Mouse (Mus musculus) small intestine, adult 2 months (tissue): ENCODE data around the gene Cpa4. TPM values are rescaled to one million over a fixed set of nuclear protein-coding genes. Genes with fewer than 3 reads are reported as not detected.

Source experiments
- H3K27ac ChIP-seq: fragments of 200-500 bp; 2 replicates; pipeline ENCODE4 v1.5.1; 2012; ENCODE audit warnings: low read depth, low read length, control low read depth, inconsistent platforms; ENCODE audit not compliant: insufficient read depth
- H3K27me3 ChIP-seq: fragments of 200-500 bp; 2 replicates; pipeline ENCODE4 v1.6.1; 2012; ENCODE audit warnings: mild to moderate bottlenecking, moderate library complexity, low read length, inconsistent platforms; ENCODE audit not compliant: control insufficient read depth, insufficient read depth
- H3K36me3 ChIP-seq: fragments of 200-500 bp; 2 replicates; pipeline ENCODE4 v1.6.1; 2012; ENCODE audit warnings: mild to moderate bottlenecking, low read length, control low read depth, inconsistent platforms; ENCODE audit not compliant: control insufficient read depth, insufficient read depth
- H3K4me1 ChIP-seq: fragments of 200-500 bp; 2 replicates; pipeline ENCODE4 v1.6.1; 2012; ENCODE audit warnings: low read length, inconsistent platforms, mixed read lengths; ENCODE audit not compliant: control insufficient read depth, insufficient read depth, insufficient read length
- H3K4me3 ChIP-seq: fragments of 200-500 bp; 2 replicates; pipeline ENCODE4 v1.5.1; 2012; ENCODE audit warnings: low read depth, mild to moderate bottlenecking, control low read depth, inconsistent platforms, low read length, moderate library complexity
- CTCF ChIP-seq: fragments of 200-500 bp; IDR thresholded peaks from 2 replicates; pipeline ENCODE4 v1.5.1; 2012; ENCODE audit warnings: low read depth, mild to moderate bottlenecking, control low read depth, inconsistent platforms, low read length, moderate library complexity, mixed read lengths; ENCODE audit not compliant: insufficient replicate concordance, insufficient read length; ENCODE audit errors: extremely low read depth
- POLR2A ChIP-seq: fragments of 200-500 bp; IDR thresholded peaks from 2 replicates; pipeline ENCODE4 v1.6.1; 2012; ENCODE audit warnings: low read depth, mild to moderate bottlenecking, control low read depth, inconsistent platforms, low read length, moderate library complexity
- WGBS: fragments of 180-500 bp; shearing (Covaris S2); methylation state at CpG from one replicate; pipeline ENCODE4 v1.1.7; 2018; 5-methylcytosine and 5-hydroxymethylcytosine counted together
- polyA plus RNA-seq: library from polyadenylated mRNA; depleted of rRNA; stranded (reverse); fragments of >200 nt; gene quantifications from 2 replicates; pipeline ENCODE4 v1.2.3, GENCODE M21; 2012

The Cpa4 gene
- polyA plus RNA-seq, 1 experiment, result not detected

DNA sequence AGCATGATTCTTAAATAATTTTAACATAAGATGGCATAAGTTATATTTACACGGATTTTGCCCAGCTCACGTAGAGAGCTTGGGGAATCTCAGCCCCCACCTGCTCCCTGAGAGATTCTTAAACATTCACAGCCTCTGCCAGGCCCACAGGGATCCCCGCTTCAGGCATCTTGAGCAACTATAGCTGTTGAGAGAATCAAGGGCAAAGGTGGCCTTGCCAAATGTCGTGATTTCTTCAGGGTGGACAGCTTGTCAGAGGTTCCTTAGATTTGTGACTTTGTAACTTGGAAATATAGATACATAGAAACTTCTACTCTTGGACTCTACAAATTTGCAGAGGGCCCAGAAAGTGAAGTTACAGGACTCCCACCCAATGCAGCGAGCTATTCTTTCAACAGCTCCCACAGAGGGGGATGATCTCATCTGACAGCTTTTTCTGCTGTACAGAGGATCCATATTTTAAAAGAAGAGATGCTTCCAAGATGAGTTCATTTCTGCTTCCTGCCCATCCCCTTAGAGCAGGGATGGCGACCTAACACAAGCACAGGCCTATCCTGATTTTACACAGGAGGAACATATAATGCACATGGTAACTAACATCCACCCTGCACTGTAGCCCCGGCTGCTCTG lies 14.7 kb upstream of the Cpa4 start:
- no peak overlapping the region for H3K27ac ChIP-seq
- WGBS, result 84% methylated on average over 7 of the region's 7 CpGs

GRCm38 (mm10) chr6:30554092-30554491 lies 14.1 kb upstream of the Cpa4 start:
- TF ChIP-seq CTCF (no peak), POLR2A (no peak)
- no peaks in the 10 kb centered on the region for H3K27me3 ChIP-seq
- 83% methylated on average over 5 of the region's 5 CpGs for WGBS
- no peak overlapping the region for H3K4me3 ChIP-seq
- H3K4me1 ChIP-seq, result no peaks in the 10 kb centered on the region
- H3K27ac ChIP-seq, result no peak overlapping the region
- H3K36me3 ChIP-seq, result no peaks in the 10 kb centered on the region

More for the DNA sequence above, 14.7 kb upstream of the Cpa4 start:
- Histone ChIP-seq H3K4me3 (no peak overlapping the region), H3K36me3 (no peaks in the 10 kb centered on the region), H3K27me3 (no peaks in the 10 kb centered on the region), H3K4me1 (no peaks in the 10 kb centered on the region)
- TF ChIP-seq CTCF, result no peak
- TF ChIP-seq POLR2A, result no peak

DNA sequence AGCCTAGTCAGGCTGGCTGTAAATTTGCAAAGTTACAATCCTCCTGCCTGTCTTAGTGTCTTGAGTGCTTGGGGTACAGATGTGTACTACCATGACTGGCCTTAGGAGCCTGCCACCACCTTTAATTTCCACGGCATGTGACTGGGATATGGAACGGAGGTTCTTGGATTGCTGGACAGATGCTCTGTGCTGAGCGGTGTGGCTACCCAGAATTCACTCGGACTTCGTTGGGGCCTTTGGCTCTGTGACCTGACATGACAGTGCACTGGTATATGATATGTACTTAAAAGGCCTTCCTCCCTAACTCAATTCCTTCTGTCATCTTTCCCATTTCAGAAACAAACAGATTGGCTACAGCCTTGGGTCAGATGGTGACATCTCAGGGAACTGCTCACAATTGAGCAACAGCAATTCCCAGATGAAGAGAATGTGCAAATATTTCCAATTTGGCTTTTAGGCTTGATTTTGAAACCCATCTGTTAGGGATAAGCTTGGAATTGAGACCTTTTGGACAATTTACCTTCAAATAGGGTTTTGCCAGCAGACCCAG lies 13.5 kb upstream of the Cpa4 start:
- H3K4me1 ChIP-seq, result no peaks in the 10 kb centered on the region
- no peak overlapping the region for H3K4me3 ChIP-seq
- no peaks in the 10 kb centered on the region for H3K27me3 ChIP-seq
- no peak overlapping the region for H3K27ac ChIP-seq
- H3K36me3 ChIP-seq, result no peaks in the 10 kb centered on the region
- TF ChIP-seq CTCF (no peak), POLR2A (no peak)
- 96% methylated on average over 5 of the region's 5 CpGs for WGBS

DNA sequence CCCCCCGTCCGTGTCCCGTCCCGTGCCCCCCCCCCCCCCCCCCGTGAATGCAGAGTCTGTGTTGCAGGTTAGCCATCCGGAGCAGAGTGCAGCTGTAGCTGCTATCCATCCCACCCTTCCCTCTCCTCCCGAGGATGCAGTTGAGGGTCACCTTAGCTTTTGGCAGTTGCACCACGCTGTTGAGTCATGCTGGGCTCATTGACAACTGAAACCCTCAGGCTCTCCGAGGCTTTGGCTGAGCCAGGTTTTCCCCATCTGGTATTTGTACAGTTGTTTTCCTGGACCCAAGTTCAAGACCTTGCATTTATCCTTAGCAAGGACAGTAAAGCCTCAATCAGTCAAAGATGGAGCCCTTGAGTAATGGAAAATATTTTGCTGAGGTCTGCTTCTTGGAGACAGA lies 12.1 kb upstream of the Cpa4 start:
- H3K4me1 ChIP-seq, result no peaks in the 10 kb centered on the region
- H3K36me3 ChIP-seq, result no peaks in the 10 kb centered on the region
- 61% methylated on average over 5 of the region's 9 CpGs for WGBS
- no peak overlapping the region for H3K4me3 ChIP-seq
- H3K27ac ChIP-seq, result no peak overlapping the region
- TF ChIP-seq POLR2A, result no peak
- TF ChIP-seq CTCF, result no peak
- no peaks in the 10 kb centered on the region for H3K27me3 ChIP-seq

GRCm38 (mm10) chr6:30559726-30560125 lies 8.4 kb upstream of the Cpa4 start:
- TF ChIP-seq CTCF, result no peak
- no peak for TF ChIP-seq POLR2A
- Histone ChIP-seq H3K27me3 (no peaks in the 10 kb centered on the region), H3K4me1 (no peaks in the 10 kb centered on the region), H3K4me3 (no peak overlapping the region), H3K36me3 (no peaks in the 10 kb centered on the region), H3K27ac (no peak overlapping the region)
- 58% methylated on average over 1 of the region's 1 CpGs for WGBS

DNA sequence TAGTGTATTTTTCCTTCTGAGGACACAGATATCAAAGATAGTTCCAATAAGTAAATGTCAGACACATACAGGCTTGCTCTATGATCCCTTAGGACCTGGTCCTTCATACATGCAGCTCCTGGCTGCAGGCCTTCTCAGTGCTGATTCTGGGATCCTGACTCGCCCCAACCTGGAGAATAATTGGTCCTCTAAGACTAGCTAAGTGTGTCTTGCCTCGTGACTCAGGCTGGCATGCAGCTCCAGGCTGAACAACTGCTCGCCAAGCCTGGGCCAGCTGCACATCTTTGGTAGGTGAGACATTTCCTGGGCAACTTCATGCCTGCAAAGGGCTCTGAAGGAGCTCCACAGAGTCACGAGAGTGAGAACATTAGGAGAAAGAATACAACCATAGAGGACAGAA lies 6.0 kb upstream of the Cpa4 start:
- TF ChIP-seq CTCF (no peak), POLR2A (no peak)
- no peaks in the 10 kb centered on the region for H3K36me3 ChIP-seq
- H3K4me3 ChIP-seq, result no peak overlapping the region
- 73% methylated on average over 4 of the region's 4 CpGs for WGBS
- H3K4me1 ChIP-seq, result no peaks in the 10 kb centered on the region
- no peak overlapping the region for H3K27ac ChIP-seq
- H3K27me3 ChIP-seq, result no peaks in the 10 kb centered on the region

DNA sequence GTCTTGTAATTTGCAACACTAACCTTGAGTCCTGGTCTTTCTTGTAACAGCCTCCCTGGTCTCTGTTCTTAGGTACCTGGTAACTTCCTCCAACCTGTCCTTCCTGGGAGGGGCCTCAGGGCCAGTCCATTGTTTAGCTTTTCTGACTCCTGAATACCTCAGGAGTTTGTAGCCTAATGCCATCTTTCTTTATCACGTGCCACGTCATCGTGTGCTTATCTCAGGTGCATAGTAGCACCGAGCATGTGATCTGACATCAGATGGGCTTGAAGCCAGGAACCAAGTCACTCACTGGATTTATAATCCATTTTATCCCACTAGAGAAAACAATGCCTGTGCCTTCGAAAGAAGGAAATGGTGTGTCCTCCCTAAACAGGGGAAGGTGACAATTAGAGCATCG lies 4.6 kb upstream of the Cpa4 start:
- Histone ChIP-seq H3K27me3 (no peaks in the 10 kb centered on the region), H3K4me3 (no peak overlapping the region), H3K27ac (no peak overlapping the region), H3K36me3 (no peaks in the 10 kb centered on the region), H3K4me1 (no peaks in the 10 kb centered on the region)
- TF ChIP-seq CTCF (no peak), POLR2A (no peak)
- WGBS, result 23% methylated on average over 6 of the region's 6 CpGs

DNA sequence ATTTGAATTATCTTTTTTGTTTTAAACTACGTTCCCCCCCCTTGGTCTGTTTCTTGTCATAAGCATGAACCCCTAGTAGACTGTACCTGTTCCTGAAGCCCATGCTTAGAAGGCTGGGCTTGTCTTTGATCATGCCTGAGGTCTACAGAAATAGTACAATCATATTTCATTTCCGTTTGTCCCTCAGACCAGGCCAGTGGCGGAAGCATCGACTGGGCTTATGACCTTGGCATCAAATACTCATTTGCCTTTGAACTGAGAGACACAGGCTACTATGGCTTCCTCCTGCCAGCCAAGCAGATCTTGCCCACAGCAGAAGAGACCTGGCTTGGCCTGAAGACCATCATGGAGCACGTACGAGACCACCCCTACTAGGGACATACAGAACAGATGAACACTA lies 4.1 kb upstream of the Cpa4 start:
- no peak overlapping the region for H3K27ac ChIP-seq
- H3K4me1 ChIP-seq, result no peaks in the 10 kb centered on the region
- no peaks in the 10 kb centered on the region for H3K27me3 ChIP-seq
- 88% methylated on average over 6 of the region's 6 CpGs for WGBS
- TF ChIP-seq CTCF, result no peak
- TF ChIP-seq POLR2A, result no peak
- H3K4me3 ChIP-seq, result no peak overlapping the region
- no peaks in the 10 kb centered on the region for H3K36me3 ChIP-seq
